Mouse (Mus musculus) embryonic facial prominence, embryonic 13.5 days (tissue): Measurements from ENCODE around the gene Zc3h18. TPM values are rescaled to one million over a fixed set of nuclear protein-coding genes. Genes with fewer than 3 reads are reported as not detected.

Source experiments
- ATAC-seq: fragments of 200-750 bp; cut with Nextera tagmentation; 2 replicates; pipeline ENCODE4 v1.8.0; 2017; ENCODE audit warnings: low read depth; ENCODE audit not compliant: insufficient number of reproducible peaks, insufficient read depth, low FRiP score, low TSS enrichment
- H3K27ac ChIP-seq: fragments of 300-500 bp; sonication (generic); 2 replicates; pipeline ENCODE4 v1.5.1; 2015; ENCODE audit warnings: moderate library complexity, mild to moderate bottlenecking, inconsistent platforms
- H3K27me3 ChIP-seq: fragments of 300-500 bp; sonication (generic); 2 replicates; pipeline ENCODE4 v1.6.1; 2015; ENCODE audit warnings: mild to moderate bottlenecking, inconsistent platforms
- H3K36me3 ChIP-seq: fragments of 300-500 bp; sonication (generic); 2 replicates; pipeline ENCODE4 v1.6.1; 2015; ENCODE audit warnings: mild to moderate bottlenecking, inconsistent platforms
- H3K4me1 ChIP-seq: fragments of 300-500 bp; sonication (generic); 2 replicates; pipeline ENCODE4 v1.6.1; 2015; ENCODE audit warnings: inconsistent platforms
- H3K4me2 ChIP-seq: fragments of 300-500 bp; sonication (generic); 2 replicates; pipeline ENCODE4 v1.6.1; 2015; ENCODE audit warnings: moderate library complexity, mild to moderate bottlenecking, inconsistent platforms
- H3K4me3 ChIP-seq: fragments of 300-500 bp; sonication (generic); 2 replicates; pipeline ENCODE4 v1.5.1; 2015; ENCODE audit warnings: mild to moderate bottlenecking, inconsistent platforms
- H3K9ac ChIP-seq: fragments of 300-500 bp; sonication (generic); 2 replicates; pipeline ENCODE4 v1.6.1; 2015; ENCODE audit warnings: mild to moderate bottlenecking, inconsistent platforms
- H3K9me3 ChIP-seq: fragments of 300-500 bp; sonication (generic); 2 replicates; pipeline ENCODE4 v1.6.1; 2016; ENCODE audit warnings: inconsistent platforms
- WGBS: fragments of 180-500 bp; shearing (Covaris S2); methylation state at CpG from one replicate; pipeline ENCODE4 v1.1.7; 2015; ENCODE audit warnings: mixed read lengths; 5-methylcytosine and 5-hydroxymethylcytosine counted together
- polyA plus RNA-seq: library from polyadenylated mRNA; unstranded; fragments of >200 nt; fragmentation: Nextera tagmentation; extraction: Ambion mirVana; gene quantifications from 2 replicates; pipeline ENCODE4 v1.2.1, GENCODE M21; 2015

The Zc3h18 gene
- polyA plus RNA-seq, 1 experiment from 2014 or later: 54.8 TPM

GRCm38 (mm10) chr8:122460524-122461472 lies 84.4 kb downstream of the Zc3h18 start, which contains the start of gene Snai3:
Gene Snai3, minus strand, starts transcription at chr8:122460733.
- peaks cover 11% of the 10 kb centered on the region for H3K36me3 ChIP-seq
- peak within 1 kb of the TSS; percentile 56 for H3K4me2 ChIP-seq
- ATAC-seq: peak; percentile 60; the same call in 1 of the 2 replicates
- H3K4me1 ChIP-seq: peaks cover 27% of the 10 kb centered on the region
- H3K9ac ChIP-seq: peak within 1 kb of the TSS; percentile 37; the same call in 1 of the 2 replicates
- H3K4me3 ChIP-seq: peak within 1 kb of the TSS; percentile 28
- no peak within 1 kb of the TSS for H3K27ac ChIP-seq
- no peaks in the 10 kb centered on the region for H3K9me3 ChIP-seq
- 2% methylated on average over 56 of the region's 56 CpGs for WGBS
- H3K27me3 ChIP-seq: peaks cover 70% of the 10 kb centered on the region

- Histone ChIP-seq H3K9me3 (no peaks in the 10 kb centered on the region), H3K27me3 (peaks cover 64% of the 10 kb centered on the region), H3K27ac (no peak overlapping the region), H3K4me3 (no peak overlapping the region), H3K36me3 (peaks cover 19% of the 10 kb centered on the region), H3K4me1 (peaks cover 27% of the 10 kb centered on the region), H3K9ac (no peak overlapping the region), H3K4me2 (no peak overlapping the region)
- no peak for ATAC-seq
- 50% methylated on average over 11 of the region's 11 CpGs for WGBS
Measured at GRCm38 (mm10) chr8:122461473-122462148, 85.2 kb downstream of the Zc3h18 start.

GRCm38 (mm10) chr8:122462510-122462909 lies 86.1 kb downstream of the Zc3h18 start:
- Histone ChIP-seq H3K4me1 (peaks cover 27% of the 10 kb centered on the region), H3K36me3 (peaks cover 28% of the 10 kb centered on the region), H3K9ac (no peak overlapping the region), H3K27ac (no peak overlapping the region), H3K4me2 (no peak overlapping the region), H3K4me3 (no peak overlapping the region), H3K9me3 (no peaks in the 10 kb centered on the region), H3K27me3 (peaks cover 57% of the 10 kb centered on the region)
- ATAC-seq: no peak
- 79% methylated on average over 8 of the region's 8 CpGs for WGBS

GRCm38 (mm10) chr8:122463651-122464640 lies 87.5 kb downstream of the Zc3h18 start:
- Histone ChIP-seq H3K9ac (no peak overlapping the region), H3K4me2 (no peak overlapping the region), H3K4me1 (peaks cover 27% of the 10 kb centered on the region), H3K4me3 (no peak overlapping the region), H3K9me3 (no peaks in the 10 kb centered on the region), H3K36me3 (peaks cover 43% of the 10 kb centered on the region), H3K27me3 (peaks cover 43% of the 10 kb centered on the region), H3K27ac (no peak overlapping the region)
- 39% methylated on average over 12 of the region's 12 CpGs for WGBS
- no peak for ATAC-seq

GRCm38 (mm10) chr8:122464985-122465384 lies 88.6 kb downstream of the Zc3h18 start:
- Histone ChIP-seq H3K9ac (no peak overlapping the region), H3K4me3 (no peak overlapping the region), H3K4me2 (no peak overlapping the region), H3K36me3 (peaks cover 50% of the 10 kb centered on the region), H3K27ac (no peak overlapping the region), H3K9me3 (no peaks in the 10 kb centered on the region), H3K4me1 (peaks cover 22% of the 10 kb centered on the region), H3K27me3 (peaks cover 33% of the 10 kb centered on the region)
- WGBS: 70% methylated on average over 7 of the region's 7 CpGs
- no peak for ATAC-seq

Other genes with a start within 250 kb of the Zc3h18 start
- 1.7 and 1.8 TPM in 2 replicates for gene Zfpm1, start 94.5 kb upstream of the Zc3h18 start, polyA plus RNA-seq
- 0.26 and 0.66 TPM in 2 replicates for gene Trhr2, start 15.9 kb upstream of the Zc3h18 start, polyA plus RNA-seq
- gene Il17c, start 45.4 kb downstream of the Zc3h18 start, polyA plus RNA-seq: 0.31 TPM in 1 of 2 replicates, not detected in the other
- 118 and 120 TPM in 2 replicates for gene Cyba, start 56.3 kb downstream of the Zc3h18 start, polyA plus RNA-seq
- 34.8 and 43.3 TPM in 2 replicates for gene Mvd, start 66.8 kb downstream of the Zc3h18 start, polyA plus RNA-seq
- gene Snai3, start 84.1 kb downstream of the Zc3h18 start, polyA plus RNA-seq: 1.2 TPM in 2 replicates
- gene Rnf166, start 99.5 kb downstream of the Zc3h18 start, polyA plus RNA-seq: 51.1 and 51.3 TPM in 2 replicates
- gene Ctu2, start 99.5 kb downstream of the Zc3h18 start, polyA plus RNA-seq: 54.9 and 69.0 TPM in 2 replicates
- 8.4 and 16.2 TPM in 2 replicates for gene Piezo1, start 174.7 kb downstream of the Zc3h18 start, polyA plus RNA-seq
- gene Cdt1, start 191.4 kb downstream of the Zc3h18 start, polyA plus RNA-seq: 34.3 and 39.6 TPM in 2 replicates
- gene Aprt, start 200.3 kb downstream of the Zc3h18 start, polyA plus RNA-seq: 296 and 355 TPM in 2 replicates
- gene Galns, start 234.9 kb downstream of the Zc3h18 start, polyA plus RNA-seq: 7.5 and 7.6 TPM in 2 replicates
- gene Trappc2l, start 235.0 kb downstream of the Zc3h18 start, polyA plus RNA-seq: 53.0 and 57.7 TPM in 2 replicates
- not detected in 2 replicates for gene Pabpn1l, start 246.1 kb downstream of the Zc3h18 start, polyA plus RNA-seq